Mouse (Mus musculus): ENCODE results near the gene Elmo2. TPM values are rescaled to one million over a fixed set of nuclear protein-coding genes. Genes with fewer than 3 reads are reported as not detected.

Elmo2 gene
- polyA plus RNA-seq, 1 experiment, result 20.5 TPM

DNA sequence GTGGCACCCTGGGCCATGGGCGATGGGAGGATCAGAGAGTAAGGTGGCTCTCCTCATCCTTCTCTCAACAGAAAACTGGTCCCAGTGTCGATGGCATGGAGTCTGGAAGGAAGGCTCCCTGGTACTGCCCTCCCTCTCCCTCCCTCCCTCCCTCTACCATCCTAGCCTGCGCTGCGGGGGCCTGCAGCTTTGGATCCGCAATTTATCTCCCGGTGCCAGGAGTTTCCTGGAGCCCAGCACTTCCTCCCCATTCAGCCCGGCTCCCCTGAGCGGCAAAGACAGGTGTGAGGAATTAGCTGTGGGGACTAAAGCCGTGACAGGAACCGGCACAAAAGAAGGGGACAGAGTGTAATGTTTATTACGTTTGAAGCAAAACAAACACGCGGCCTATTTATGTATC, 83.7 kb downstream of the Elmo2 start:
- no peak overlapping the region for H3K4me3 ChIP-seq (ENCODE audit: insufficient read depth, low read depth, low read length)
- no peak overlapping the region for H3K27ac ChIP-seq (replicated peaks; ENCODE audit: low read depth, low read length)
- no peaks in the 10 kb centered on the region for H3K4me1 ChIP-seq (ENCODE audit: control insufficient read depth, insufficient read depth, insufficient read length, low read length)

DNA sequence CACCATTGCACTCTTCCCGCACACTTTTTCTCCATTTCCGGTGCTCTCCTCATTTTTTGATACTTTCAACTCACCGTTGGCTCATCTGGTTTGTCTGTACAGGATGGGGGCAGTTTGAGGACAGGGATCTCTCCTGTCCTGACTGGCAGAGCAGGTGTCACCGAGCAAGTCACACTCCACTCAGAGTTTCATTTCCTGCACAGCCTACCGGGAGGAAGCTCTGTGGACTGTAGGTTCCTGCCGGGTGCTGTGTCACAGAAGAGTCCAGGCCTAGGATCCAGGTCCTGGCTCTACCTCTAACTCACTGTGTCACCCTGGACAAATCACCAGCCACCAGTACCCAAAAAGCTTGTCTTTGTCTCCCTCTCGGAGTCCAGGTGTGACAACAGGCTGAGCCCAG, 84.5 kb downstream of the Elmo2 start:
- Histone ChIP-seq H3K4me3 (ENCODE audit: insufficient read depth, low read depth, low read length) (no peak overlapping the region), H3K4me1 (ENCODE audit: control insufficient read depth, insufficient read depth, insufficient read length, low read length) (no peaks in the 10 kb centered on the region), H3K27ac (replicated peaks; ENCODE audit: low read depth, low read length) (no peak overlapping the region)

DNA sequence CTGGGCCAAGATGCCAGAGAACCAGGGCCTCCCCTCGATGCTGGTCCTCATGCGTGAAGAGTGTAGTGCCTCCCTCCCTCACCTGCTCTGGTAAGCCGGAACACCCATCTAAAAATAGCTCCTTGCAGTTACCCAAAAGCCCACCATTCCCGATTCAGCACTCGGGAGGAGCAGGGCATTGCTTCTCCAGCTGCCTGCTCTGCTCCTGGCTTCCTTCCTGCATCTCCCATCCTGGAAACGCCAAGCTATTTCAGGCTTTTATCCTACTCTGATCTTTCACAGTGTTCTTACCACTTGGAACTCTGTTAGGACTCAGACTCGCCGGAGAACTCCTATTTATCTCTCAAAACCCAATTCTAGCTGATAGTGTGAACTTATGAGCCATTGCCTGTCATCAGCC, 85.9 kb downstream of the Elmo2 start:
- Histone ChIP-seq H3K4me3 (ENCODE audit: insufficient read depth, low read depth, low read length) (no peak overlapping the region), H3K27ac (replicated peaks; ENCODE audit: low read depth, low read length) (no peak overlapping the region)

DNA sequence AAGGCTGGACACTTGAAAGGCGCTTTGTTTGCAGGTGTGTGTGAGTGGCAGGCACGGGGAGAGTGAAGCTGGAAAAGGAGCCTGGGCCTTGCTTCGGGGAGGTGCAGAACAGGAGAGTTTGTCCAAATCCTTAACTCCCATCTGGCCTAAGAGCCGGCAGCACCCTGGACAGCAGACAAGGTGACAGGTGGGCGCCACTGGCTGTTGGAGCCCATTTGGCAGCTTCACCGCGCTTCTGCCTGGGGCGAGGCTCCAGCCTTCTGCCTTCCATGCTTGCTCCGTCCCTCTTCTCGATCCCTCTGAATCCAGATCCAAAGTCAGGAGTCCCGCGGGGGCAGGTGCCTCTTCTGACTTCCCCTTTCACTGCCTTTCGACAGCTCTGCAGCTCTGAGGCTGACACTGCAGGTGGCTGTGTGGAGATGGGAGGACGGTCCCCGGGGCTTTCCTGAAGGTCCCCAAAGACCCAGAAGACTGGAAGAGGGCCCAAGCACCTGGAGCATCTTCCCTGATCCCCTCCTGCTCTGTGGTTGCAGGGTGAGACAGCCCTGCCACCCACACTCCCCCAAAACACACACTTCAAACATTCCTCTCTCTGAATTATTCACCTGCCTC, 86.6 kb downstream of the Elmo2 start:
- Histone ChIP-seq H3K27ac (replicated peaks; ENCODE audit: low read depth, low read length) (no peak overlapping the region), H3K4me1 (ENCODE audit: control insufficient read depth, insufficient read depth, insufficient read length, low read length) (no peaks in the 10 kb centered on the region), H3K4me3 (ENCODE audit: insufficient read depth, low read depth, low read length) (no peak overlapping the region)

More for the DNA sequence above, 85.9 kb downstream of the Elmo2 start:
- no peaks in the 10 kb centered on the region for H3K4me1 ChIP-seq (ENCODE audit: control insufficient read depth, insufficient read depth, insufficient read length, low read length)

DNA sequence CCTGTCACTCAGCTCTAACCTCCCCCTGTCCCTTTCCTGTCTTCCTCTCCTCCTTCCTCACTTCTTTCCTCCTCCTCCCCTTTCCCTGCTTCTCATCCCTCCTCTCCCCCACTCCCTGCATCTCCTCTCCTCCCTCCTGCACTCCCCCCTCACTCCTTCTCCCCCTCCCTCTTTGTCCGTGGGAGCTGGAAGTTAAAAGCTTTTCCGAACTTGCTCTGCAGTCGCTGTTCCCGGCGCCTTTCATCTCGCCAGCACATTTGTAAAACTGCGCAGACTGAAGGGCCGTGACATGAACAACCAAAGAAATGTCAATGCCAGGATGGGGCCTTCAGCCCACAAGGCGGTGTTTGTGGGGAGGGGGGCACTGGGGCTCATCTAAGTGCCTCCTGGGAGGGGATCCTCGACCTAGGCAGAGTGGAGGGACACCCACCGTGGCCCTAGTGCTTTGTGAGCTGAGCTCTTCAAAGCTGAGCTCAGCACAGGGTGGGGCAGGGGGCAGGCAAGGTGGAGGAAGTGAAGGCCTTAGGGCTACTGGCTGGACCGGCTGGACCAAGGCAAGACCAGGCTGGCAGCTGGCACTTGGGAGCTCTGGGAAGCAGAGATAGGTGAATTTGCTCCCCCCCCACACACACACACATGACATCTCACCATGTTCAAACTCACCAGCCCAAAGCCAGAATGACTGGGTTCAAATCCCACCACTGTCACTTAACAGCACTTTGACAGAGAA, 87.7 kb downstream of the Elmo2 start:
- no peak overlapping the region for H3K27ac ChIP-seq (replicated peaks; ENCODE audit: low read depth, low read length)
- no peak overlapping the region for H3K4me3 ChIP-seq (ENCODE audit: insufficient read depth, low read depth, low read length)
- peaks cover 3% of the 10 kb centered on the region; the same call in 1 of the 2 replicates for H3K4me1 ChIP-seq (ENCODE audit: control insufficient read depth, insufficient read depth, insufficient read length, low read length)

Other genes starting within 250 kb of the Elmo2 start
- gene 1700025C18Rik, start 235.7 kb downstream of the Elmo2 start, polyA plus RNA-seq (2012; ENCODE audit: insufficient read depth, insufficient read length, missing spikeins), result not detected in 2 replicates
- gene Cdh22, start 91.6 kb downstream of the Elmo2 start, polyA plus RNA-seq (2012; ENCODE audit: insufficient read depth, insufficient read length, missing spikeins), result not detected in 2 replicates
- 12.3 and 12.6 TPM in 2 replicates for gene Slc35c2, start 38.6 kb downstream of the Elmo2 start, polyA plus RNA-seq (2012; ENCODE audit: insufficient read depth, insufficient read length, missing spikeins)
- gene Zfp663, start 42.2 kb upstream of the Elmo2 start, polyA plus RNA-seq (2012; ENCODE audit: insufficient read depth, insufficient read length, missing spikeins), result not detected in 2 replicates
- gene Zfp334, start 61.8 kb upstream of the Elmo2 start, polyA plus RNA-seq (2012; ENCODE audit: insufficient read depth, insufficient read length, missing spikeins), result 0.67 and 0.83 TPM in 2 replicates
- 1.1 TPM in 1 of 2 replicates, not detected in the other for gene Ocstamp, start 73.9 kb upstream of the Elmo2 start, polyA plus RNA-seq (2012; ENCODE audit: insufficient read depth, insufficient read length, missing spikeins)
- gene Slc13a3, start 146.8 kb upstream of the Elmo2 start, polyA plus RNA-seq (2012; ENCODE audit: insufficient read depth, insufficient read length, missing spikeins), result 2.1 and 2.3 TPM in 2 replicates
- gene Trp53rka, start 166.8 kb upstream of the Elmo2 start, polyA plus RNA-seq (2012; ENCODE audit: insufficient read depth, insufficient read length, missing spikeins), result 4.9 and 11.0 TPM in 2 replicates
- 0.33 and 0.40 TPM in 2 replicates for gene Slc2a10, start 177.3 kb upstream of the Elmo2 start, polyA plus RNA-seq (2012; ENCODE audit: insufficient read depth, insufficient read length, missing spikeins)